Mouse (Mus musculus): ENCODE measurements around the gene Snx30. TPM values are rescaled to one million over a fixed set of nuclear protein-coding genes. Genes with fewer than 3 reads are reported as not detected.
A peak's percentile ranks its signal among the peaks of the same experiment; 100 is the strongest.

Gene Snx30
- polyA plus RNA-seq, 1 experiment, result 1.3 TPM

DNA sequence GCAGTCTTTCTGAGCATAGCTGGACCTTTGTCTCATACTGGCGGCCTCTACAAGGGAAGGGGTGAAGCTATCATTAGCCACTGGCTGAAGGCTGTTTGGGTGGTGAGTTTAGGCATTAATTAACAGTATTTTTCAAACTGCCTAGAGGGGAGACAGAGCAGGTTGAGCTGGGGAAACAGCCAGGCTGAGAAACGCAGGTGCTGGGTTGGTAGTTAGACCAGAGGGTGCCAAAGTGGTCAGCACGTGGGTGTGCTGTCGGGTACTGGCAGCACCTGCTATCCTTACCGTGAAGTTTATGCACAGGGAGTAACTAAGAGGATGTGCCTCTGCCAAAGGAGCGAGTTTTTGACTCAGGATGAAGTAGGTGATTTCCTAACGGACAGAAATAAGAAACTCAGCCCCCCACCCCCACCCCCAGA is 13.4 kb downstream of the Snx30 start:
- DNase-seq (ENCODE audit: low read depth, low spot score), result no peak
- WGBS, result 73% methylated on average over 7 of the region's 7 CpGs

DNA sequence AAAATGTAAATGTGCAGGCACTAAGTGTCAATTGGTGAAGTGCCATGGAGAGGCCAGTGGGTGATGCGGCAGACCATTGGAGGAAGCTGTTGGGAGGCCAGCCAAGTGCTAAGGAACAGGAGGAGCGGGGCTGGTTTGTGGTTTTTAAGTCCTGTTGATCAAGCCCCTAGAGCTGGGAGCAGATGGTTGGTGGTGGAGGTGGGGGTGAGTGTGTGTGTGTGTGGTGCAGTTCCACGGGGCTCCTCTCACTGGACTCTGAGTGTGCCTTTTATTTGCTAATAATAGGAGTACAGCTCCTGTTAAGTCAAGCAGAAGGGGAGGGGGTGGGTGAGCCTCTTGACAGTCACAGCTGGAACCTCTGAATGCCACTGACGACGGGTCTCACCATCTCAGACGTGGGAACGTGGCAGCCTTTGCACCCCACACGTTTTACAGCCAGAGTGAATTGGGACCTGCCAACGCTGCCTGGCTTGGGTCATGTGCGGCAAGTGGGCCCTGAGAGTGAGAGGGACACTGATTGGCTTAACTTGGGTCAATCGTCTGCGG is 13.9 kb downstream of the Snx30 start:
- WGBS, result 78% methylated on average over 12 of the region's 12 CpGs
- no peak for DNase-seq (ENCODE audit: low read depth, low spot score)

DNA sequence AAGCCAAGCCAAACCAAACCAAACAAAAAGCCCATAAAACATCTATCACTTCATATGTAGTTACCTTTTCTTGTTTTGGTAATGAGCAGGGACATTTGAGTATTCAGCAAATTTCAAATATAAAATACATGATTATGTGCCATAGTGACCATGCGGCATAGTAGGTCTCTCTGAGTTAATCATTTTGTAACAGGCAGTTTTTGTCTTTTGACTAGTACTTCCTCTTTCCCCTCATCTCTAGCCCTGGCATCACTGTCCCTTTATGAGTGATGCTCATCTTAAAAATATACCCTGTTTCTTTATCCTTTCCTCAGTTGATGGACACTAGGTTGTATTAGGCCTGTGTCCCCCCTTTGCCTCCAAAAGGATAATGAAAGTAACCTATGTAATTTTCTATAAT is 15.9 kb downstream of the Snx30 start:
- 91% methylated on average over 1 of the region's 1 CpGs for WGBS

DNA sequence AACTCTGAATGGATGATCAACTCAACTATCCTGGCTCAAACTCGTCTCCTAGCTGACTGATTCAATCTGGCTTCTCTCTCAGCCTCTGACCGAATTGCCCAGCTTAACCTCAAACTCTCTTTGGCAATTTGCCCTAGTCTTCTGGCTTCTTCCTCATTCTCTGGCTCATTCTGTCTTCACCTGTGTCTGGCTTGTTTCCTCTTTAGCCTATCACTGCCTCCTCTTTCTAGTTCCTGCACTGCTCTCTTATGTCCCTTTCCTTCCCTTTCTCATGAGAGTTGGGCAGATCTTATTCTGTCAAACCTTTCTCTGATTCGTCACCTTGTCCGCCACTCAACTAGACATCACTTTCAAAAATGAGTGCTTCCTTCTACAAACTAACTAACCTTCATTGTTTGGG is 16.5 kb downstream of the Snx30 start:
- no peak for DNase-seq (ENCODE audit: low read depth, low spot score)
- WGBS, result 55% methylated on average over 4 of the region's 4 CpGs

More for the DNA sequence above, 15.9 kb downstream of the Snx30 start:
- no peak for DNase-seq (ENCODE audit: low read depth, low spot score)

DNA sequence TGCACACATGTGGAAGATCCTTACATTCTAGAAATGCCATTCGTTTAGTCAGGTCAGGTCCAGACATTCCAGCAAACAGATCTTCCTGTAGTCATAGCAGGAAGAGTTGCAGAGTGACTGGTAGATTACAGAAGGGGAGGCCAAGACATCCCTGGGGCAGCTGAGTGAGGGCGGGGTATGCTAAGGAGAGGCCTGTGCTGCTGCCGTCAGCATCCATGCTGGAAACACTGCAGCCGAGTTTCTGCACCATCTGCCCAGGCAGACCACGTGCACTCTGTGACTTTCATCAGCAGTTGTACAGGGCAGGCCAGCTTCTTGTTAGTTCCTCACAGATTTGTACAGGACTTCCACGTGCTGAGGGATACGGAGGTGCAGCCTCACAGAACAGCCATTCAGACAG is 17.8 kb downstream of the Snx30 start:
- 78% methylated on average over 7 of the region's 7 CpGs for WGBS

DNA sequence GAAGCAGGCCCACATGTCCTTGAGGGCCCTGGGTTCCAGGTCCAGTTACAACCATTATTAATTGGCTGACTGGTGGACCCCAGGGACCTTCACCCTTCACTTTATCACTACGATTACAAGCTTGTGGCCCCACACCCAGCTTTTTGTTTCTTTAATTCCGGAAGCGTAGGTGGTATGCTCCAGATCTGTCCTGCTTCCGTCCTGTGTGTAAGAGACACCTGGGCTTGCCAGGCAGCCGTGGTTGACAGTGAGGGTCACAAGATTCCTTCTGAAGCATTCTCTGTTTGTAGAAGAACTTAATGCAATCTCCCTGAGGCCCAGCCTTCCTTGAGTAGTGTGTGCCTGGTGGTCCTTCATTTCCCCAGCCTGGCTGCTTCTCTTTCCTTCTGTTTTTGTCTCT is 19.2 kb downstream of the Snx30 start:
- no peak for DNase-seq (ENCODE audit: low read depth, low spot score)
- 93% methylated on average over 5 of the region's 5 CpGs for WGBS

More for the DNA sequence above, 17.8 kb downstream of the Snx30 start:
- DNase-seq (ENCODE audit: low read depth, low spot score), result no peak

DNA sequence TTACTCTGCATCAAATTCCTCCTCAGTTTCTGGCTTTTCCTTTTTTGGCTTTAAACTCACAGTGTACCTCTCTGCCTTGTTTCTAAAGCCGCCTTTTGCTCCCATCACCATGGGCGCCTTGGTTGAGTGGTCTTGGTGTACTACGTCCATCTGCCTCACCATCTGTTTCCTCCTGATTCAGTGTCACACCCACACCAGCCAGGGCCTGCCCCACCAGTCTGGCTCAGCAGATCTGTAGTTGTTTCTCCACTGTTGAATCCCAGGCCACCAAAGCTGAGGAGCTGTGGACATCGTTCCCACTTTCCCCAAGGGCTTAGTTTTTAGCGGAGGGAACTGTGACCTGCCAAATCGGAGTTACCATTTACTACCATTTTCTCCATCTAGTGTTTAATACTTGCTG is 20.0 kb downstream of the Snx30 start:
- WGBS, result 86% methylated on average over 6 of the region's 6 CpGs
- DNase-seq (ENCODE audit: low read depth, low spot score), result no peak

DNA sequence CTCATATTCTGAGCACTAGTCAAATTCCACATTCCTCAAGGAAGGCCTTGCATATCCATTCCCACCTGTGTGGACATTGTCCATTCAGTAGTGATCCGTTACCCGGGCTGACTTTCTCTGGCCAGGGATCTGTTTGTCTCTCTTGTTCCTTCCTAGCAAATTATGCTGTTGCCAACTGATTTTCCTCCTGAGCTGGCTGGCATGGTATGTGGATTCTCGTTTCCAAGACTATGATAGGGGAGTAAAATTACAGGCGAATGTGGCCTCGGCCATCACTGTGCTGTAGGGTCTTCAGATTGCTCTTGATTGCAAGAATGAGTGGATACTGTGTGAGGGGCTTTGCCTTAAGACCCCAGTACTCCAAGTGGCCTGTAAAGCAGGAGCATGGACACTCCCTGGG is 20.7 kb downstream of the Snx30 start:
- WGBS, result 95% methylated on average over 5 of the region's 5 CpGs
- no peak for DNase-seq (ENCODE audit: low read depth, low spot score)

DNA sequence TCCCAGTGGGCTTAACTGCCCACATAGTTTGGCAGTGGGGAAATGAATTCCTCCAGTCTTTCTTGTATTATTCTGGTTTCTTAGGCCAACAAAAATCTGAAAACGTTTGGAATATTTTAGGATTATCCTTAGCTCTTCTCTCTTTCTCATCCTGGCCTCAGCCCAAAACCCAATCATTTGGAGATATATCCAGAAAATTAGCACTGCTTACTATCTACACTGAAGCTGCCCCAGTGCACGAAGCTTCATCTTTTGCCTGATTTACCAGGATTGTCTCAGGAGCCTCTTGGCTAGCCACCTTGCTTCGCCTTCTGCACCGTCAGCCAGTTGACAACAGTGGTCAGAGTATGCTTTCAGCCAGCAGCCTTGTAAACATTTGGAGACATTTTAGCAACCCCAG is 23.4 kb downstream of the Snx30 start:
- WGBS, result 77% methylated on average over 4 of the region's 4 CpGs
- DNase-seq (ENCODE audit: low read depth, low spot score), result no peak

DNA sequence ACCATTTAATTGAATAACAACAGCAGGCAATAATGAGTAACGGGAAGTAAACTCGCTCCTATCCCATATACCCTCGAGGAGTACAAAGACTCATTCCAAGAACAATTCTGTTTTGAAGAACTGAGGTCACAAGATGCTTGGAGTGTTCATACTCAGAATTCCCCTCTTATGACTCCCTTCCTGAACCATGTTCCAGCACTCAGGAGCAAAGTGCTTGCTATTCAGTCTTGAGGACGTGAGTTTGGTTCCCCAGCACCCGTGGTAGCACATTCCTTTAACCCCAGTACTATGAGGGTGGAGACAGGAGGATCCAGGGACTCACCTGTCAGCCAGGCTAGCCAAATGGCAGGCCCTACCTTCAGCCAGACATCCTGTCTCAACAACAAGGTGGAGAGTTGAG is 25.4 kb downstream of the Snx30 start:
- WGBS, result 59% methylated on average over 5 of the region's 5 CpGs
- no peak for DNase-seq (ENCODE audit: low read depth, low spot score)

DNA sequence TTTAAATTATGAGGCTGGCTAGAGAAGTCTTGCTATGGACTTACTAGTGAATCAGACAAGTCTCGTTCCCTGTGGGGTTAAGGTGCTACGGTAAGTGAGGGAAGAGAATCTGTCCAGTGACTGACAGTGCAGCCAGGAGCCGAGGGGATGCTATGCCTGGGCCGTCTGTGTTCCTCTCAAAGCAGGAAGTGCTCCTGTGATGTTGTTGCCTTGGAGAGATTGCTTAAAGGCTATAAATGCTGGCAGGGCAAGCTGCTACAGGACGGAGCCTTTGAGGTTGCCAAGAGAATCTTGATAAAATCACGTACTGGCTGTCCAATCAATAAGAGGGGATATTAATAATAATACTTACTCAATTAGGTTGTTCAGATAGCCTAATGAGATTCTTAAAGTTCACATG is 27.2 kb downstream of the Snx30 start:
- 44% methylated on average over 6 of the region's 6 CpGs for WGBS
- no peak for DNase-seq (ENCODE audit: low read depth, low spot score)

DNA sequence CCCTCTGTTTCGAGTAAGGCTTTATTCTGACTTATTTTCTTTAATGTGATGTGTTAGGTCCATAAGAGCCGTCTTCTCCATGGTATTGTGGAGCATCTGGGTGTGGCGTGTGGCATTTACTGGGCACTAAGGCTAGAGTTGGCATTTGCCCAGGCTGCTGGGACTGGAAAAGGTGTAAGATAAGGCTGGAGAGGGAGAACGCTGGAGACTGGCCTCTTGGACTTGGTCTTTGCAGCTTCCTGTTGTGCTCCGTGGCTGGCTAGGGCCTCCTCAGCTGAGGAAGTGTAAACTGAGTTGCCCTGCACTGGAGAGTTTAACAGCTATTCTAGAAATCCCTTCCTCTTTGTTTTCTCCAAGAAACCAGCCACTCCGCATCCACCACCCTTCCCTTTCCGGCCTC is 32.0 kb downstream of the Snx30 start:
- 39% methylated on average over 7 of the region's 7 CpGs for WGBS
- peak; percentile 40 for DNase-seq (ENCODE audit: low read depth, low spot score)

DNA sequence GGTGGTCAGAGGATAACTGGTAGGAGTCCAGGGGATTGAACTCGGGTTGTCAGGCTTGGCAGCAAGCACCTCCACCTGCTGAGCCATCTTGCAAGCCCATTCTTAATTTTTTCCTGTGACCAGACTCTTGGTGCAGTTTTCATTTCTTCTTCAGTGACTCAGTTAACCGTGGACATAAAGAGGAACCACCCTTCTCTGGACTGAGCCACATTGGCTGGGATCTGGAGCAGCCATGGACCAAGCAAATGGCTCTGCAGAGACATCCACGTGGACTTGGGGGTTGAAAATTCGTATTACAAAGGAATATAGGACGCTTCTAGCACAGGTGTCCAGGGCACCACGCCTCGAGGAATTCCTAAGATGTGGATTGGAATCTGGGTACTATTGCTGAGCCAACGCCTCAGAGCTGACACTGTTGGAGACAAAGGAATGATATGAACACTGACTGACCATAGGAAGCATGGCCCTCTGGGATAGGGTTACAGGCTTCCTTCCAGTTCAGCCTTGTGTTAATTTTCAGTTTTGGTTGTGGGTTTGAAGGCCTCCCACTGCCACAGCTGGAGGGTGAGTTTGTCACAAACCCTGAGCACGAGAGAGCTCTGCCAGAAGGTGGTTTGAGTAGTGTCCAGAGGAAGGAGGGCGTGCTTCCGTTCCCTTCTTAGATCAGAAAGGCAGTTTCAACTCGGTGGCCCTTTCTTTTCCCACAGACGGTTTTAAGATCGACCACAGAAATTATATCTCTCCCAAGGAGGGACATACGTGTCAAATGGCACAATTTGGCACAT is 39.0 kb downstream of the Snx30 start:
- no peak for DNase-seq (ENCODE audit: low read depth, low spot score)
- 45% methylated on average over 15 of the region's 15 CpGs for WGBS

DNA sequence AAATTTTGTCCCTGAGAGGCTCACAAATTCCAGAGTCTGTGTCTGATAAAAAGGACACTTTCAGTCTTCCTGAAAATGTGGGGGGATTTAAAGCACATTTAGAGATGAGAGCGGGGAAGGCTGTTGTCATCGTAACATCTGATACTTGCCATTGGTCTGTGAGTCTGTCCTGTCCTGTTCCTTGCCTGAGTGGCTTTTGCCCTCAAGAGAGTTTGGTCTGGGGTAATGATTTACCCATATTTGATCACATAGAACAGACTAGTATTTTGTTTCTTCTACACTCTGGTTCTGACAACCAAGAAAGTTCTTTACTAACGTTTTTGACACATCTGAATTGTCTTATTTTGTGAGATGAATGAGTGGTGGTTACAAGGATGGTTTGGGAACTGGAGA is 39.6 kb downstream of the Snx30 start:
- WGBS, result 26% methylated on average over 3 of the region's 3 CpGs
- no peak for DNase-seq (ENCODE audit: low read depth, low spot score)

DNA sequence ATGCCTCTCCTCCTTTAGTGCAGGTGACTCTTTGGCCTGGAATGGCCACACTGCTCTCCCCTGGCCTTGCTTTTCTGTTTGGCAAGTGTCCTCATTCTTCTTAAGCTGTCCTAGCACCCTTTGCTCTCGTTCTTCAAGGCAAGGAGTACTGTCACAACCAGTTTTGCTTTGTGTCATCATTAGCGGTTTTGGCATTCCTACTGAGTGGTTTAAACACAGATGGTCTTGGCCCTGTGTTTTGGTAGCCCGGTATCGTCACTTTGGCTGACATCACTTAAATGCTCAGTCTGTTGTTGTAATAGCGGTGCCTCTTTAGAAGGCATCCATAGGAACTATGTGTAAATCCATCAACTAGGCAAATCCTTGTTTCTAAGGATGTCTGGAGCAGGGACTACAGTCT is 41.8 kb downstream of the Snx30 start:
- no peak for DNase-seq (ENCODE audit: low read depth, low spot score)
- 77% methylated on average over 5 of the region's 5 CpGs for WGBS

DNA sequence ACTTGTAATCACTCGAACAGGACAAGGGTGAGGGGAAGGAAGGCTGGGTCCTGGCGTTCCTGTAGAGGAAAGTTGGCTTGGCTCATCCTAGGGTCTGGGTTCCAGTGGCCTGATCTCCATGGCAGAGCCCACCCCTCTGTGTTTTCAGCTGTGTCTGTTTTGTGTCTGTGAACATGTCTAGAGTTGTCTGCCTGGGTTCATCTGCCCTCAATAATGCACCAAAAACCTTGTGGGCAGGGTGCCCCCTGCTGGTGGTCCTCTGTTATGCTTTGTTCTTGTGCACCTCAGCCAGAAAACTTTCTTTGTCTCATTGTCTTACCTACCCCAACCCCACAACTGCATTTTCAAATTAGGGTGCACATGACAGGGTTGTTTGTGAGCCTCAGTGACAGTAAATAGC is 44.5 kb downstream of the Snx30 start:
- WGBS, result 43% methylated on average over 2 of the region's 2 CpGs

DNA sequence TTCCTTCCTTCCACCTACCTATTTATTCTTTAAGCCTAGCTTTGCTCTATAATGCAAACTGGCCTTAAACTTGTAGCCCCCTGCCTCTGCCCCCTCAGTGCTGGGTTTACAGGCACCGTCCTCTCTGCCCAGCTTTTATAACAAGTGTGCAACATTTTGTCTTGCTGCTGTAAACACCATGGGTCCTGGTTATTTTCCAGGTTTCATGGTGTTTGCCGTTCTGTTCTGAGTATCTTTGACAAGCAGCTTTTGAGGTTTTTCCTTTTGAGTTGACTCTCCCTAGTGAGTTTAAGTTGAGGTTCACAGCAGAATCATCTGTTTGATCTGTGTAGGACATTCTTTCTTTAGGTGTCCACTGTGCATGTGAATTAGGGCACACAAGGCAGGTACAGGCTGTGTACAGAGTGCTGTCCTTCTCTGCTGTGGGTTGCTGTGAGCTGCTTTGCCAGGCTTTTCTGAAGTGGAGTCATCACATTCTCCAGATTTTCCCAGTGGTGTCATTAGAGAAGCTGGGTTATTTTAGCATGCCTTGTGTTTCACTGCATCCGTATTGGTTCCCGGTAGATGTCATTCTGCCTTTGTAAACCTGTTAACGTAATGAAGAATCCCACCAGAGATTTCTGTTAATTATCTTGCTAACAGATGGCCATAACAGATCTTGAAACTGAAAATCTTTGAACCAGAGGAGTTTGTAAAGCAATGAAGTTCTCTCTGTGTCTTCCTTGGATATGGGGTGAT is 45.4 kb downstream of the Snx30 start:
- no peak for DNase-seq (ENCODE audit: low read depth, low spot score)
- 88% methylated on average over 5 of the region's 5 CpGs for WGBS

More for the DNA sequence above, 44.5 kb downstream of the Snx30 start:
- peak; percentile 55 for DNase-seq (ENCODE audit: low read depth, low spot score)

DNA sequence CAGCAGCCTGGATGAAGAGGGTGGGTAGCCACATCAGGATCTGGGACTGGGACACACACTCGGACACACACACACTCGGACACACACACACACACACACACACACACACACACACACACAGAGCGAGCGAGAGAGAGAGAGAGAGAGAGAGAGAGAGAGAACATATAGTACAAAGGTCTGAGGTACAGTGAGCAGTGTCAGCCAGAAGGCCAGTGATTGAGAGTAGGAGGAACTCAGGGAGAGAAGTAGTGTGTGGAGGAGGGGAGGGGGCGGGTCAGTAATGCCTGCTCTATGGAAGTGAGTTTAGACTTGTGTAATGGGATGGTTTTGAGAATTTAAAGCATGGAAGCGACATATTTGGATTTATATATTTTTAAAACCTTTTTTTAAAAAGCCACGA is 47.5 kb downstream of the Snx30 start:
- WGBS, result 90% methylated on average over 7 of the region's 7 CpGs
- DNase-seq (ENCODE audit: low read depth, low spot score), result no peak

DNA sequence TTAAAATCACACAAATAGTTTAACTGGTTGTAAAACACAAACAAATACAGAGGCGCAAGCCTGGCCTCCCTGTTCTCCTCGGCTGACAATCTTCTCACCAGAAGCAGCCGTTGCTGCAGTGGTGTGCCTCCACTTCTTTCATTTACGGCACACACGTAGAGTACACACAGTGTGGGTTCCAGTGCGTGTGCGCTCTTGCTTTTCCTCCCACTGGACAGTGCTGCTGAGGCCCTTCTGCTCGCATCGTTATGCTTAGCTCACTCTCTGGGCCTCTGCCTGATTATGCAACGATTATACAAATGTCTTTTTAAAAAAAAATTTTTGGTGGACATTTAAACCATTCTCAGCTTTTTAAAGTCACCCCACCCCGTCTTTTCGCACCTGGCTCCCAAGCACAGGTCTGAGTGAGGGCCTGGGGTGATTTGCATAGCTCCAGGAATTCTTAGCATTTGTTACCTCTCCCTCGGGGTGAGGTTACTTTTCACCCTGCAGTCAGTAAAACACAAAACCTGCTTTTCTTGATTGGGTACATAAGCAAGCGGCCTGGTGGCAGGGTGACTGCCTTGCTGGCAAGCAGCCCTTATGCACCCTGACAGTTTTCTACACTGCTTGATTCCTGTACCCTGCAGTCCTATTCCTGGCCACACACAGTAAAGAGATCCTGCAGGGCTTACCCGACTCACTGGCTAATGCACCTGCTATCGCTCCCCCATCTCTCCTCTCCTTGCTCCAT is 54.2 kb downstream of the Snx30 start:
- DNase-seq (ENCODE audit: low read depth, low spot score), result no peak
- 31% methylated on average over 16 of the region's 16 CpGs for WGBS

DNA sequence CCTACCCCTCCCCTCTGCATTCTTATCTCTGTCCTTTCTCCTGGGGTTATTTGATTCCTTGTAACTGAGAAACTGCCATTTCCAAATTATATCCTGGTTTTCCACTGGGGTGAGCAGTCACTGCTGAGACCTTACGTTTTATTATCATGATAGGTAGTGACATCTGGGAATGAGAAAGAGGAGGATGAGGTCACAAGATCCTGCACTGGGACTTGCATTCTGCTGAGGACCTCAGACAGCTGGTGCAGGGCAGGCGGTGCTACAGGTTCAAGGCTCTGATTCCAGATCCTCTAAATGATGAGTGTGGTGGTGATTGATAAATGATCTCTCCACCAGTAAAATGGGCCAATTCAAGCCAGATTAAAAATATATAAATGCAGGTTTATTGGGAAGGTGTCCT is 54.8 kb downstream of the Snx30 start:
- no peak for DNase-seq (ENCODE audit: low read depth, low spot score)
- 37% methylated on average over 2 of the region's 2 CpGs for WGBS
